Mouse (Mus musculus) ES-Bruce4 (cell line): ENCODE measurements around the gene Rcan1.

Source experiments
- CTCF ChIP-seq: IDR thresholded peaks from one replicate; pipeline ENCODE4 v1.8.1; 2011; ENCODE audit warnings: low read depth, low read length
- POLR2A ChIP-seq: IDR thresholded peaks from one replicate; pipeline ENCODE4 v1.8.1; 2011; ENCODE audit warnings: low read length; ENCODE audit not compliant: insufficient read depth

DNA sequence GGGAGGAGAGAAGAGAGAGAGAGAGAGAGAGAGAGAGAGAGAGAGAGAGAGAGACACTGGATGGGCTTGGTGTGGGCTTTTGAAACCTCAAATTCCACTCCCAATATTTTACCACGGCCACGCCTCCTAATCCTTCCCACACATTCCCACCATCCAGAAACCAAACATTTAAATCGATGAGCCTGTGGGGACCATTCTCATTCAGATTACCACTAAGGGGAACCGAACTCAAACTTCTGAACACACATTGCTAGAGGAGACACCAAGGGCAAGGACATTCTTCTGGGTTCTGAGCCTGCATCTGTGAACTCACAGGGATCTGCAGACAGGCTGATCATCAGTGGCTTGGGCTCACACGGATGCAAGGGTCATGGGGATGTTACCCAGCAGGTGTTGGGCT, 17.8 kb upstream of the Rcan1 start:
- TF ChIP-seq POLR2A (no peak), CTCF (no peak)
